Mouse (Mus musculus) stomach, postnatal 0 days (tissue): ENCODE data around the gene Commd2.

Experiments used
- CTCF ChIP-seq: IDR thresholded peaks from 2 replicates; pipeline ENCODE4 v1.5.1; 2016; ENCODE audit warnings: antibody characterized with exemption, low read depth, mild to moderate bottlenecking, moderate library complexity
- EP300 ChIP-seq: optimal IDR thresholded peaks from 2 replicates; pipeline ENCODE3; 2016; ENCODE audit warnings: antibody characterized with exemption

- TF ChIP-seq EP300 (no peak), CTCF (no peak)
These were observed 47.5 kb downstream of the Commd2 start for GRCm38 (mm10) chr3:57603891-57604617.
